Mouse (Mus musculus): ENCODE results near the gene Swap70. TPM values are rescaled to one million over a fixed set of nuclear protein-coding genes. Genes with fewer than 3 reads are reported as not detected.

Gene Swap70
- polyA plus RNA-seq, 1 experiment from 2014 or later: 38.4 TPM

DNA sequence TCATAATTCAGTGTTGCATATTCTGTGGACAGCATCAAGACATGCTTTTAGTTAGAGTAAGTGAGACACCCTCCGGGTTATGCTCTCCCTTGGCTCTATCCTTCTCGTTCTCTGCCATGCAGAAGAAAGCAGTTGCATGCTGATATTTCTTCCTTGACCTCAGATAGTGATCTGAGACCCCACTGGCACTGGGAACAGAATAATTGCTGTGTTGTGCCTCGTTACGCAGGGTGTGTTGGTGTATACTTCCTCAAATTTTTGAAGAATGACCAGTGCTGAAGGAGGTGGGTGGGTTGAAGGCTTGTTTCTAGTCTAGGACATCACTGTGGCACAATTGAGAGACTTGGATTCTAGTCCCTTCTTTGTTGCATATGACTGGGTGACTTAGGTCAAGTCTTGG, 14.6 kb downstream of the Swap70 start:
- WGBS: 64% methylated on average over 4 of the region's 4 CpGs
- DNase-seq (ENCODE audit: low spot score) (no peak), ATAC-seq (no peak)
- Histone ChIP-seq H3K27me3 (replicated peaks; ENCODE audit: insufficient read depth, low read length) (no peaks in the 10 kb centered on the region), H3K36me3 (ENCODE audit: insufficient read depth, low read length) (0 out of 2 replicates have a peak, but pooled peaks cover 2% of the 10 kb centered on the region), H3K4me3 (ENCODE audit: low read depth, low read length) (no peak overlapping the region), H3K9me3 (ENCODE audit: low read length) (no peaks in the 10 kb centered on the region), H3K27ac (ENCODE audit: low read length) (0 out of 2 replicates have a peak overlapping the region, but pooled peaks have one; percentile 7), H3K4me1 (ENCODE audit: insufficient read depth, low read depth, low read length) (peaks cover 14% of the 10 kb centered on the region), H3K9ac (replicated peaks; ENCODE audit: low read depth) (no peak overlapping the region), H3K4me2 (replicated peaks; ENCODE audit: low read depth, low read length) (no peak overlapping the region)
- TF ChIP-seq CTCF (IDR thresholded peaks at IDR 0.05): no peak
- TF ChIP-seq EP300 (IDR thresholded peaks at IDR 0.05): no peak

DNA sequence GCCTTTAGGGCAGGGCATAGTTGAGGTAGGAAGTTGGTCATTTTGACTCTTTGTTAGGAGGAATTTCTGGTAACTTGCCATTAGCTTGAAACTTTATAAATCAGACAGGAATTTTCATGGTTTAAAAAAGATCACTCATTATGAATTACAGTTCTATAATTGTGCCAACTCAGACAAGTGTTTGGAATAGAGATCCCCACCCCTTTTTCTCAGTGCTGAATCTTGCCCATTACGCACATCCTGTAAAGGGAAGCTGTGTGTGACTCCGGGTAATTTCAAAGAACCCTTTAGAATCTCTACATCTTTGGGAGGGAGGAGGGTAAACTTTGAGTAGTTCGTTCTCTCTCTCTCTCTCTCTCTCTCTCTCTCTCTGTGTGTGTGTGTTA, 15.9 kb downstream of the Swap70 start:
- Histone ChIP-seq H3K4me1 (ENCODE audit: insufficient read depth, low read depth, low read length) (peaks cover 14% of the 10 kb centered on the region), H3K4me3 (ENCODE audit: low read depth, low read length) (no peak overlapping the region), H3K9ac (replicated peaks; ENCODE audit: low read depth) (no peak overlapping the region), H3K27me3 (replicated peaks; ENCODE audit: insufficient read depth, low read length) (no peaks in the 10 kb centered on the region), H3K4me2 (replicated peaks; ENCODE audit: low read depth, low read length) (peak overlapping the region; percentile 23; the same call in 1 of the 2 replicates), H3K27ac (ENCODE audit: low read length) (peak overlapping the region; percentile 77), H3K9me3 (ENCODE audit: low read length) (no peaks in the 10 kb centered on the region), H3K36me3 (ENCODE audit: insufficient read depth, low read length) (no peaks in the 10 kb centered on the region)
- 4% methylated on average over 3 of the region's 3 CpGs for WGBS
- ATAC-seq: peak; percentile 90
- DNase-seq (ENCODE audit: low spot score): peak; percentile 86
- peak; percentile 89; the same call in 1 of the 2 replicates for TF ChIP-seq EP300 (IDR thresholded peaks at IDR 0.05)
- TF ChIP-seq CTCF (IDR thresholded peaks at IDR 0.05): no peak

DNA sequence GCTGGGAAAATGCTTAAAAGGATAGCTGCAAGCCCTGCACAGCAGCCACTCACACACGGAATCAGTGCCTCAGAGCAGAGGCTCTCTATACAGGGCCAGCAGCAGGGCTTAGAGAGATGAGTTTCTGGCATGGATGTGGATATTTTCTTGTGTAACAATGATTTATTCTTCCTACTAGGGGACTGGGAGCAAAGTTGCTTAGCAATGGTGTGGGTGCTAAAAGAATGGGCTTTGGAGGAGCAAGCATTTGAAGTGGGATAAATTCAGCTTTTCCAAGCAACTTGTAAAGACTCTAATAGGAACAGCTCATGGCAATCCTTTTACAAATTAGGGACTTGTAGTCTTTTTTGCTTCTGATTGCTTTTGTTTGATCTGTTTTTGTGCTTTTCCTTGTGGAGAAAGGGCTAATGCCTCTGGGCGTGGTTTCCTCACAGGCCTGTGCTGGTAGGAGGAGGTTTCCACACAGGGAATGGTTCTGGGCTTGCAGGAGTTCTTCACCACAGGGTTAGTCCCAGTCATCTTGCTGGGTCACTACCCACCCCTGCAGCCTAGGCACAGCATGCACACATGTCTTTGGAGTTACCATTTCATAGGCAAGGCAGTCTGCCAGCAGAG, 16.4 kb downstream of the Swap70 start:
- TF ChIP-seq EP300 (IDR thresholded peaks at IDR 0.05) (no peak), CTCF (IDR thresholded peaks at IDR 0.05) (no peak)
- Histone ChIP-seq H3K27ac (ENCODE audit: low read length) (peak overlapping the region; percentile 66), H3K4me3 (ENCODE audit: low read depth, low read length) (no peak overlapping the region), H3K4me1 (ENCODE audit: insufficient read depth, low read depth, low read length) (peaks cover 14% of the 10 kb centered on the region), H3K4me2 (replicated peaks; ENCODE audit: low read depth, low read length) (peak overlapping the region; percentile 23; the same call in 1 of the 2 replicates), H3K9me3 (ENCODE audit: low read length) (no peaks in the 10 kb centered on the region), H3K36me3 (ENCODE audit: insufficient read depth, low read length) (no peaks in the 10 kb centered on the region), H3K9ac (replicated peaks; ENCODE audit: low read depth) (no peak overlapping the region), H3K27me3 (replicated peaks; ENCODE audit: insufficient read depth, low read length) (no peaks in the 10 kb centered on the region)
- ATAC-seq: peak; percentile 71
- 21% methylated on average over 2 of the region's 2 CpGs for WGBS
- DNase-seq (ENCODE audit: low spot score): peak; percentile 72

DNA sequence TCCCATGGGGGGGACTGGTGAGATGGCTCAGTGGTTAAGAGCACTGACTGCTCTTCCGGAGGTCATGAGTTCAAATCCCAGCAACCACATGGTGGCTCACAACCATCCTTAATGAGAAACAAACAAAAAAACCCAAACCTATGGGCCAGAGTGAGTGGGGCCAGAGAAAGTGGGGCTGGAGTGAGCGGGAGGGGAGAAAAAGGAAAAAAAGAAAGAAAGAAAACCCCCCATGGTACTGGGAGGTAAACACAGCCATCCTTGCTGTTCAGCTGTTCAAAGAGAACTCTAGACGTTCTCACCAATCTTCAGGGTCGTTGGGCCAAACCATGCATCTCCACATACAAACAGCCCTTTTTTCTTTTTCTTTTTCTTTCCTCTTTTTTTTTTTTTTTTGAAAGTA, 18.1 kb downstream of the Swap70 start:
- no peak for DNase-seq (ENCODE audit: low spot score)
- 80% methylated on average over 4 of the region's 4 CpGs for WGBS

DNA sequence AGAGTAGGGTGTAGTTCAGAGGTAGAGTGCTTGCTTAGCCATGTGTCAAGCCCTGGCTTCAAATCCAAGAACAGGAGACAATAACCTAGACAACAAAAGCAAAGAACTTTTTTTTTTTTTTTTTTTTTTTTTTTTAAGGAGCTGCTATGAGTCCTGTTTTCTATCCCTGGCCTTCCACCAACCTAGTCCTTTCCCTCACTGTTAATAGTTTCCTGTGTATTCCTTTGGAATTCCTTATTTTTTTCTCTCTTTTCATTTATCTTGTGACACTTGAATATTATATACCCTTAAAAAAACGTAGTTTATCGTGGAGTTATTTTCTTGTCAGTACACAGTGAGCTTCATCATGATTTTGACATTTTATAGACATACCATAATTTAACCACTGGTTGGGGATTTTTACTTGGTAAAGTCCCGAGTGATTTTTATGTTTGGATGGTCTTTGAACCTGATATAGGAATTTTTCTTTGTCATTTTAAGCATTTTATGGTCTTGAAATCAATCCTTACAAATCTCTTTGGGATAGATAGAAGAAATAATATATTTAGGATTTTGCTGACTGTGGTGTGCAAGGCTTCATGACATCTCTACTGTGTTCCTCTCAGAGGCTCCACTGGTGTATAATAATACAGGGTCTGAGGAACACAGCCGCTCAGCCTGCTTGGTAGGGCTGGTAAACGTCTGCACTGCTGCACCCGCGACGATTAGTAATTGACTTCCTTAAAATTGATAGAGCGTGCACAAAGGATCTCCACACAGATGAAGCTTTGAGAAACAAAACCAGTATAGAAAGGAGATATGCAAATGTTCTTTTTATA, 20.2 kb downstream of the Swap70 start:
- ATAC-seq (no peak), DNase-seq (ENCODE audit: low spot score) (no peak)
- H3K4me1 ChIP-seq (ENCODE audit: insufficient read depth, low read depth, low read length): peaks cover 13% of the 10 kb centered on the region
- H3K4me3 ChIP-seq (ENCODE audit: low read depth, low read length): no peak overlapping the region
- WGBS: 75% methylated on average over 9 of the region's 9 CpGs
- no peaks in the 10 kb centered on the region for H3K9me3 ChIP-seq (ENCODE audit: low read length)
- H3K9ac ChIP-seq (replicated peaks; ENCODE audit: low read depth): no peak overlapping the region
- TF ChIP-seq EP300 (IDR thresholded peaks at IDR 0.05) (no peak), CTCF (IDR thresholded peaks at IDR 0.05) (no peak)
- H3K4me2 ChIP-seq (replicated peaks; ENCODE audit: low read depth, low read length): no peak overlapping the region
- H3K27ac ChIP-seq (ENCODE audit: low read length): no peak overlapping the region
- H3K36me3 ChIP-seq (ENCODE audit: insufficient read depth, low read length): no peaks in the 10 kb centered on the region; the same call in 1 of the 2 replicates
- H3K27me3 ChIP-seq (replicated peaks; ENCODE audit: insufficient read depth, low read length): no peaks in the 10 kb centered on the region

More for the DNA sequence above, 18.1 kb downstream of the Swap70 start:
- no peak overlapping the region for H3K4me2 ChIP-seq (replicated peaks; ENCODE audit: low read depth, low read length)
- H3K9ac ChIP-seq (replicated peaks; ENCODE audit: low read depth): no peak overlapping the region
- H3K9me3 ChIP-seq (ENCODE audit: low read length): no peaks in the 10 kb centered on the region
- no peak for TF ChIP-seq CTCF (IDR thresholded peaks at IDR 0.05)
- no peak for TF ChIP-seq EP300 (IDR thresholded peaks at IDR 0.05)
- H3K4me1 ChIP-seq (ENCODE audit: insufficient read depth, low read depth, low read length): peaks cover 14% of the 10 kb centered on the region
- H3K27me3 ChIP-seq (replicated peaks; ENCODE audit: insufficient read depth, low read length): no peaks in the 10 kb centered on the region
- no peak overlapping the region for H3K4me3 ChIP-seq (ENCODE audit: low read depth, low read length)
- H3K36me3 ChIP-seq (ENCODE audit: insufficient read depth, low read length): no peaks in the 10 kb centered on the region; the same call in 1 of the 2 replicates
- ATAC-seq: no peak
- no peak overlapping the region for H3K27ac ChIP-seq (ENCODE audit: low read length)

GRCm38 (mm10) chr7:110242290-110242581, 20.7 kb downstream of the Swap70 start:
- WGBS: 84% methylated on average over 5 of the region's 5 CpGs

More at GRCm38 (mm10) chr7:110242290-110242581, 20.7 kb downstream of the Swap70 start:
- H3K27me3 ChIP-seq (replicated peaks; ENCODE audit: insufficient read depth, low read length): no peaks in the 10 kb centered on the region
- H3K4me1 ChIP-seq (ENCODE audit: insufficient read depth, low read depth, low read length): peaks cover 8% of the 10 kb centered on the region; the same call in 1 of the 2 replicates
- H3K4me2 ChIP-seq (replicated peaks; ENCODE audit: low read depth, low read length): no peak overlapping the region
- H3K27ac ChIP-seq (ENCODE audit: low read length): no peak overlapping the region
- H3K9ac ChIP-seq (replicated peaks; ENCODE audit: low read depth): no peak overlapping the region
- no peak overlapping the region for H3K4me3 ChIP-seq (ENCODE audit: low read depth, low read length)
- no peak for TF ChIP-seq EP300 (IDR thresholded peaks at IDR 0.05)
- no peak for TF ChIP-seq CTCF (IDR thresholded peaks at IDR 0.05)
- H3K9me3 ChIP-seq (ENCODE audit: low read length): no peaks in the 10 kb centered on the region
- DNase-seq (ENCODE audit: low spot score) (no peak), ATAC-seq (no peak)
- H3K36me3 ChIP-seq (ENCODE audit: insufficient read depth, low read length): no peaks in the 10 kb centered on the region; the same call in 1 of the 2 replicates

Data from lung, postnatal 0 days (tissue).